In the genomic region with DNA sequence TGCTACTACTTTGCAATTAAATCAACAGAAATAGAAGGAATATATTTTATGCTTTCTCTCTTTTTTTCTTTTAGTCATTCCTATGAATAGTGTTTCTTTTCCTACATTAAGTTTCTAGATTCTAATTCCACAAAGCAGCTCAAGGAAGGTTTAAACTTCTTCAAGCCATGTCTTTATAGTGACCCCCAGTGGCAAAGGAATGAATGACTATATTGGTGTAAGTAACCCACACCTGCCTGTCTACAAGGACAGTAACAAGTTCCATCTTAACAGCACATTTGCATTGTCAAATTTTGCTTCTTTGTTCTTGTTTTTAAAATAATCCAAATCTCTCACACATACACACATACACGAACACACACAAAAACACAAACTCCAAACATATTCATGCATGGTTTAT, we compare ENCODE assay signal across 7 mouse cellular contexts.
DNase-seq lines count a peak whose midpoint lies in the region; ATAC-seq and TF ChIP-seq lines count a peak whose summit lies in the region.

No protein-coding gene starts in this region.

- ATAC-seq in forebrain, embryonic 13.5 days, result peak; percentile 75; the same call in 1 of the 2 replicates
- ATAC-seq in megakaryocyte-erythroid progenitor cell, adult 5-6 weeks (replicated peaks; ENCODE audit: low FRiP score, low TSS enrichment, poor library complexity, severe bottlenecking), result peak; percentile 78; the same call in 1 of the 2 replicates

- no peak overlapping the region for H3K9ac ChIP-seq in forebrain, embryonic 13.5 days

- TF ChIP-seq CTCF in left cerebral cortex, adult 2 months (IDR thresholded peaks at IDR 0.05), result peak; percentile 68

- H3K4me3 ChIP-seq in left cerebral cortex, adult 2 months, result no peak overlapping the region
- no peak overlapping the region for H3K4me3 ChIP-seq in forebrain, embryonic 13.5 days

- DNase-seq in left cerebral cortex, adult 2 months (ENCODE audit: extremely low spot score in 1 of 2, low spot score in 2 of 2), result no peak
- DNase-seq in left cerebral cortex, postnatal 36 days (ENCODE audit: low spot score in 2 of 2), result no peak
- peak; percentile 71 for DNase-seq in ZHBTc4 (ENCODE audit: low read depth, low spot score)
- no peak for DNase-seq in urinary bladder, adult 2 months (ENCODE audit: low spot score)
- no peak for DNase-seq in spleen, adult 12 weeks (ENCODE audit: low spot score)

- WGBS in forebrain, embryonic 13.5 days, result 23% methylated on average over 1 of the region's 1 CpGs

- no peak overlapping the region for H3K27ac ChIP-seq in left cerebral cortex, adult 2 months
- no peak overlapping the region for H3K27ac ChIP-seq in forebrain, embryonic 13.5 days

- no peaks in the 10 kb centered on the region for H3K36me3 ChIP-seq in forebrain, embryonic 13.5 days (ENCODE audit: poor library complexity, severe bottlenecking)

- no peaks in the 10 kb centered on the region for H3K9me3 ChIP-seq in forebrain, embryonic 13.5 days (replicated peaks)

- H3K4me1 ChIP-seq in forebrain, embryonic 13.5 days, result no peaks in the 10 kb centered on the region

- no peaks in the 10 kb centered on the region for H3K27me3 ChIP-seq in forebrain, embryonic 13.5 days

- H3K4me2 ChIP-seq in forebrain, embryonic 13.5 days, result no peak overlapping the region

- intact Hi-C loops in left cerebral cortex, adult 2 months (cut with DNase I), result loop anchor here (10.0 kb wide), 1 partner anchor 592 kb away; no protein-coding TSS in a partner anchor
- intact Hi-C loops in left cerebral cortex, postnatal 36 days (cut with DNase I), result no loop called here
